Mouse (Mus musculus) MEL (cell line): ENCODE measurements at regions not wholly inside any gene's neighbourhood (a gene's known extent, or its start where the extent isn't known, plus 50 kb on each side); places are given as distances from the start of the nearest gene placed in this dataset.

Experiments
- E2F4 ChIP-seq: IDR thresholded peaks from 2 replicates; pipeline ENCODE4 v1.6.1; 2011; ENCODE audit warnings: low read depth, low read length, improper control_type of control experiment, borderline replicate concordance
- MYC ChIP-seq: IDR thresholded peaks from 2 replicates; pipeline ENCODE4 v1.6.1; 2011; ENCODE audit warnings: low read depth, mild to moderate bottlenecking, low read length, improper control_type of control experiment, moderate library complexity
- UBTF ChIP-seq: IDR thresholded peaks from 2 replicates; pipeline ENCODE4 v1.6.1; 2012; ENCODE audit warnings: low read depth, mild to moderate bottlenecking, inconsistent platforms, low read length, improper control_type of control experiment, moderate library complexity, borderline replicate concordance; ENCODE audit not compliant: insufficient read depth

GRCm38 (mm10) chr1:91701475-91701874 is 99.8 kb upstream of the Twist2 start:
- TF ChIP-seq UBTF, result no peak
- no peak for TF ChIP-seq E2F4
- no peak for TF ChIP-seq MYC
